Mouse (Mus musculus) kidney, adult 2 months (tissue): ENCODE results near the gene Pcmt1. TPM values are rescaled to one million over a fixed set of nuclear protein-coding genes. Genes with fewer than 3 reads are reported as not detected.

ENCODE experiments used
- DNase-seq: peaks from one replicate; pipeline ENCODE4 v3.0.0; 2021
- H3K27ac ChIP-seq: fragments of 200-500 bp; 2 replicates; pipeline ENCODE4 v1.5.1; 2012; ENCODE audit warnings: low read depth, low read length, control low read depth, inconsistent platforms; ENCODE audit not compliant: insufficient read depth
- H3K27me3 ChIP-seq: fragments of 200-500 bp; replicated peaks from 2 replicates; pipeline ENCODE4 v1.6.1; 2012; ENCODE audit warnings: mild to moderate bottlenecking, moderate library complexity, low read length, inconsistent platforms; ENCODE audit not compliant: control insufficient read depth, insufficient read depth
- H3K36me3 ChIP-seq: fragments of 200-500 bp; 2 replicates; pipeline ENCODE4 v1.6.1; 2012; ENCODE audit warnings: mild to moderate bottlenecking, moderate library complexity, low read length, inconsistent platforms; ENCODE audit not compliant: control insufficient read depth, insufficient read depth
- H3K4me1 ChIP-seq: fragments of 200-500 bp; 2 replicates; pipeline ENCODE4 v1.6.1; 2011; ENCODE audit warnings: low read length; ENCODE audit not compliant: control insufficient read depth, insufficient read depth
- H3K4me3 ChIP-seq: fragments of 200-500 bp; 2 replicates; pipeline ENCODE4 v1.5.1; 2011; ENCODE audit warnings: mild to moderate bottlenecking, low read depth, low read length, control low read depth; ENCODE audit not compliant: insufficient read depth
- CTCF ChIP-seq: fragments of 200-500 bp; conservative IDR thresholded peaks from 2 replicates; pipeline ENCODE4 v1.5.1; 2011; ENCODE audit warnings: low read depth, mild to moderate bottlenecking, control low read depth, low read length, moderate library complexity, mixed read lengths; ENCODE audit not compliant: insufficient read depth, insufficient read length
- POLR2A ChIP-seq: fragments of 200-500 bp; IDR thresholded peaks from one replicate; pipeline ENCODE4 v1.6.1; 2011; ENCODE audit warnings: low read depth, low read length, control low read depth
- WGBS: fragments of 180-500 bp; shearing (Covaris S2); methylation state at CpG from one replicate; pipeline ENCODE4 v1.1.7; 2018; 5-methylcytosine and 5-hydroxymethylcytosine counted together
- polyA plus RNA-seq: library from polyadenylated mRNA; depleted of rRNA; stranded (reverse); fragments of >200 nt; gene quantifications from 2 replicates; pipeline ENCODE4 v1.2.3, GENCODE M21; 2012

The Pcmt1 gene
- polyA plus RNA-seq, 1 experiment = 38.4 TPM

GRCm38 (mm10) chr10:7702586-7702985 is 21.6 kb upstream of the Pcmt1 start:
- no peak for TF ChIP-seq CTCF
- no peak overlapping the region for H3K27ac ChIP-seq
- H3K4me1 ChIP-seq = no peaks in the 10 kb centered on the region
- WGBS = 78% methylated on average over 6 of the region's 6 CpGs
- H3K36me3 ChIP-seq = peaks cover 13% of the 10 kb centered on the region
- DNase-seq = no peak
- H3K4me3 ChIP-seq = no peak overlapping the region
- no peaks in the 10 kb centered on the region for H3K27me3 ChIP-seq

GRCm38 (mm10) chr10:7700120-7700519 is 19.2 kb upstream of the Pcmt1 start:
- WGBS = 73% methylated on average over 3 of the region's 3 CpGs
- no peak for TF ChIP-seq CTCF
- no peak for TF ChIP-seq POLR2A
- Histone ChIP-seq H3K4me1 (no peaks in the 10 kb centered on the region), H3K27me3 (no peaks in the 10 kb centered on the region), H3K4me3 (no peak overlapping the region), H3K36me3 (peaks cover 13% of the 10 kb centered on the region), H3K27ac (no peak overlapping the region)
- DNase-seq = no peak

- H3K4me1 ChIP-seq = no peaks in the 10 kb centered on the region
- TF ChIP-seq CTCF (no peak), POLR2A (no peak)
- peaks cover 8% of the 10 kb centered on the region for H3K36me3 ChIP-seq
- no peak overlapping the region for H3K4me3 ChIP-seq
- no peak for DNase-seq
- H3K27me3 ChIP-seq = no peaks in the 10 kb centered on the region
- H3K27ac ChIP-seq = no peak overlapping the region
These were observed 14.3 kb upstream of the Pcmt1 start for GRCm38 (mm10) chr10:7695286-7695685.

- WGBS = 89% methylated on average over 6 of the region's 6 CpGs
- TF ChIP-seq CTCF (no peak), POLR2A (no peak)
- H3K27me3 ChIP-seq = no peaks in the 10 kb centered on the region
- peaks cover 8% of the 10 kb centered on the region for H3K4me1 ChIP-seq
- H3K27ac ChIP-seq = no peak overlapping the region
- no peak for DNase-seq
- H3K36me3 ChIP-seq = no peaks in the 10 kb centered on the region
- H3K4me3 ChIP-seq = no peak overlapping the region
These were observed 6.0 kb upstream of the Pcmt1 start for GRCm38 (mm10) chr10:7686902-7687301.

- Histone ChIP-seq H3K4me1 (peaks cover 20% of the 10 kb centered on the region), H3K27ac (no peak overlapping the region), H3K4me3 (no peak overlapping the region), H3K36me3 (no peaks in the 10 kb centered on the region; the same call in 1 of the 2 replicates), H3K27me3 (no peaks in the 10 kb centered on the region)
- TF ChIP-seq CTCF (no peak), POLR2A (no peak)
- no peak for DNase-seq
- 33% methylated on average over 3 of the region's 3 CpGs for WGBS
These were observed 1.3 kb upstream of the Pcmt1 start for GRCm38 (mm10) chr10:7682249-7682648.

- no peaks in the 10 kb centered on the region for H3K27me3 ChIP-seq
- H3K27ac ChIP-seq = peak overlapping the region; percentile 92
- TF ChIP-seq POLR2A = no peak
- 0 out of 2 replicates have a peak, but pooled peaks have one; percentile 28 for TF ChIP-seq CTCF
- no peaks in the 10 kb centered on the region; the same call in 1 of the 2 replicates for H3K36me3 ChIP-seq
- peak overlapping the region; percentile 68 for H3K4me3 ChIP-seq
- peaks cover 20% of the 10 kb centered on the region for H3K4me1 ChIP-seq
- WGBS = under 1% methylated on average over 64 of the region's 64 CpGs
- DNase-seq = peak; percentile 81
These were observed 548 bp upstream of the Pcmt1 start for GRCm38 (mm10) chr10:7681343-7682025.

GRCm38 (mm10) chr10:7673673-7674072 is 7.3 kb downstream of the Pcmt1 start:
- Histone ChIP-seq H3K4me1 (no peaks in the 10 kb centered on the region), H3K36me3 (no peaks in the 10 kb centered on the region; the same call in none of the 2 replicates), H3K27ac (no peak overlapping the region), H3K27me3 (no peaks in the 10 kb centered on the region), H3K4me3 (no peak overlapping the region)
- TF ChIP-seq POLR2A (no peak), CTCF (peak; percentile 24; the same call in 1 of the 2 replicates)
- 65% methylated on average over 1 of the region's 1 CpGs for WGBS
- DNase-seq = peak; percentile 42

GRCm38 (mm10) chr10:7667342-7667802 is 13.6 kb downstream of the Pcmt1 start, which contains the start of gene Nup43:
TSS of gene Nup43 (plus strand) at chr10:7667503.
- peak; percentile 95 for DNase-seq
- peak within 1 kb of the TSS; percentile 66 for H3K4me3 ChIP-seq
- under 1% methylated on average over 24 of the region's 24 CpGs for WGBS
- no peaks in the 10 kb centered on the region for H3K36me3 ChIP-seq
- H3K27me3 ChIP-seq = no peaks in the 10 kb centered on the region
- H3K27ac ChIP-seq = no peak within 1 kb of the TSS
- H3K4me1 ChIP-seq = no peaks in the 10 kb centered on the region; the same call in 1 of the 2 replicates
- no peak for TF ChIP-seq POLR2A
- no peak for TF ChIP-seq CTCF
